Mouse (Mus musculus): ENCODE measurements around the gene Enox1.

DNA sequence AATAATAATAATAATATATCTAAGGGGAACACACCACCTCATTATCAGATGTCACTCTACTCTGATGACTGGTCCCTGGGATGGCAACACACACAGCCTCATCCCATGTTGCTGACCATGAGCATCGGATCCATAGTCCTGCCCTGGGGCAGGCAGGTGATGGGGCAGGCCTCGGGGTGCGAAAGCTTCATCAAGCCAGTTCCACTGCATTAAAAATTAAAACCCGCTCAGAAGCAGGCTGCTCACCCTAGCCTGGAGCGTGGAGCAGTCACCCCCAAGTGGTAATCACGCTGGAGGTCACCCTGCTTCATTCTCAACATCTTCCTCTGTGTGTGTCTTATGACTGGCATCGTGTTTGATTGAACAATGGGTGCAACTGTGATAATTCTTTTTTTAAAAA is 321.6 kb downstream of the Enox1 start:
- no peak for TF ChIP-seq CTCF (IDR thresholded peaks at IDR 0.05; ENCODE audit: low read depth, low read length)
- TF ChIP-seq POLR2A (IDR thresholded peaks at IDR 0.05; ENCODE audit: borderline replicate concordance, low read depth, low read length), result no peak
